Mouse (Mus musculus): Measurements from ENCODE around the gene Amigo1.

- TF ChIP-seq GATA1 (IDR thresholded peaks at IDR 0.05; ENCODE audit: borderline replicate concordance, low read length) = no peak
- TF ChIP-seq FLI1 (IDR thresholded peaks at IDR 0.05; ENCODE audit: low read length) = no peak
Measured at GRCm38 (mm10) chr3:108200329-108201323, 14.5 kb downstream of the Amigo1 start, which contains the start of gene Cyb561d1.

All from megakaryocyte, embryonic 14.5 days (primary cell).